16 mouse cellular contexts compared by ENCODE assay signal in the genomic region with DNA sequence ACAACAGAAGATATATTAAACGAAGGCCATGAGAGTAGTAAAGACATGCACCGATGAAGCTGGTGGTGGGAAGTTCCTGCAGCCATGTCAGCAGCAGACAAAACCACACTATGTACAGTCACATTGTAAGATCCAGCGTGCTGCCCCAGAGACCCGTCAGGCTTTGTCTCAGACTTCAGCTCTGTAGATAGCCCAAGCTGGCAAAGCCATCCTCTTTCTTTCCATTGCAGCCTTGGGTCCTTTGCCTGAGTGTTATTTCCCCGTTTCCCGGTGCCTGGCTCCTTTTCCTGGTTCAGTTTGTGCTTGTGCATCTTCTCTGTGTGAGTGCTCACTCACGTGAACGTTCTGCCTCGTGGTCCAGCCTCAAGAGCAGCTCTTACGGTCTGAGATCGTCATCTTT.
"Had no signal": no experiment of that assay in that cellular context is flagged by ENCODE, and none has a peak within 500 bp of the region (broad histone marks: within the 10 kb centered on the region; RNA-seq: fewer than 3 reads in every experiment).

No protein-coding gene starts in this region.

- ATAC-seq: liver, postnatal 0 days; lung, postnatal 0 days; midbrain, embryonic 13.5 days; midbrain, embryonic 15.5 days had no signal

- H3K27me3 ChIP-seq: liver, embryonic 15.5 days; lung, embryonic 15.5 days; midbrain, embryonic 13.5 days; midbrain, embryonic 15.5 days had no signal

- H3K36me3 ChIP-seq: liver, embryonic 15.5 days; lung, embryonic 15.5 days; midbrain, embryonic 13.5 days; neural tube, embryonic 12.5 days had no signal

- H3K4me2 ChIP-seq: liver, embryonic 15.5 days; lung, embryonic 15.5 days; midbrain, embryonic 13.5 days; midbrain, embryonic 15.5 days; neural tube, embryonic 12.5 days had no signal

- H3K9ac ChIP-seq: liver, embryonic 15.5 days; liver, postnatal 0 days; lung, embryonic 15.5 days; midbrain, embryonic 13.5 days; midbrain, embryonic 15.5 days; neural tube, embryonic 12.5 days had no signal

- H3K9me3 ChIP-seq: liver, embryonic 15.5 days; lung, embryonic 15.5 days; midbrain, embryonic 13.5 days; midbrain, embryonic 15.5 days; neural tube, embryonic 12.5 days had no signal

- H3K4me1 ChIP-seq: megakaryocyte, embryonic 14.5 days had no signal

- H3K4me3 ChIP-seq: liver, embryonic 15.5 days; lung, embryonic 15.5 days; megakaryocyte, embryonic 14.5 days; midbrain, embryonic 13.5 days; midbrain, embryonic 15.5 days; neural tube, embryonic 12.5 days had no signal

- DNase-seq: liver, postnatal 0 days; lung, adult 2 months; lung, postnatal 14 days; lung, postnatal 36 days; right cerebral cortex, postnatal 14 days; thymus, adult 2 months; thymus, postnatal 25 days; thymus, postnatal 4 days had no signal

- H3K27ac ChIP-seq: liver, embryonic 15.5 days; lung, embryonic 15.5 days; macrophage; midbrain, embryonic 13.5 days; midbrain, embryonic 15.5 days; neural tube, embryonic 12.5 days had no signal
